Mouse (Mus musculus): ENCODE measurements around the gene Cct8.
"Not testable (repeated sequence)": the region's sequence is repeated elsewhere in the genome, so short reads cannot be mapped to it uniquely, and the experiment has no call there.

The Cct8 gene

DNA sequence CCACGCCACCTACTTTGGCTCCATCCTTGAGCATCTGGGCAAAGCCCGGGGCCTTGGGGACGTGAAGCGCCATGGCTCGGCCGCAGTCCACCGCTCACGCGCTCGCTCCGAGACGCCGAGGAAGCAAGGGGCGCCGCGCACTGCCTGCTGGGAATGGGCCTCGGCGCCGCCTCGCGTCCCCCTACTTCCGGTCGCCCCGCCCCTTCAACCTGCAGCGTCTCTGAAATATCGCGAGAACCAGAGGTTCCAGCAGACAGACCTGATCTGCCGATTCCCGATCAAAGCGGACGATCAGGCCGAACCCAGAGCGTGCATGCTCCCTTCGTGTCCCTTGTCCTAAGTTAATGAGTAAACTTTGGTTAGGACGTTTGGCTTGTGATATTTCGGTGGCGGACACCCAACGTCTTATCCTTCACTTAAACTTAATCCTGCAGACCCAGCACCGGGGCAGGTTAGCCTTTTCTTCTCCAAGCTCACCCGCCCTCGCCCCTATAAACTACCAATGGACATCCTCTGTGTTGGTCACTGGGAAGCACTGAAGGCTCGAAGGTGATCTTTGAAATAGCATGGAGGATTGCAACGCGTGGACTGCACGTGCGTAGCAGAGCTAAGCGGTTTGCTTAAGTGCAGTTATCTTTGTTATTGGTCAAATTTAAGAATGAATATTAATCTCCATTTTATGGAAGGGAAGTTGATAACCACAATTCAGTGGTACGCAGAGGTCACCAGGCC, at the start of gene Cct8:
Gene Cct8, minus strand, starts transcription at position 158 of the 732 bp plus-strand sequence.
- peak; percentile 91 to 96 for DNase-seq (ENCODE audit: low spot score in 2 of 2)

- DNase-seq (ENCODE audit: low spot score in 2 of 2) = no peak
Observed at GRCm38 (mm10) chr16:87528755-87529154, 33.1 kb upstream of the Cct8 start.

DNA sequence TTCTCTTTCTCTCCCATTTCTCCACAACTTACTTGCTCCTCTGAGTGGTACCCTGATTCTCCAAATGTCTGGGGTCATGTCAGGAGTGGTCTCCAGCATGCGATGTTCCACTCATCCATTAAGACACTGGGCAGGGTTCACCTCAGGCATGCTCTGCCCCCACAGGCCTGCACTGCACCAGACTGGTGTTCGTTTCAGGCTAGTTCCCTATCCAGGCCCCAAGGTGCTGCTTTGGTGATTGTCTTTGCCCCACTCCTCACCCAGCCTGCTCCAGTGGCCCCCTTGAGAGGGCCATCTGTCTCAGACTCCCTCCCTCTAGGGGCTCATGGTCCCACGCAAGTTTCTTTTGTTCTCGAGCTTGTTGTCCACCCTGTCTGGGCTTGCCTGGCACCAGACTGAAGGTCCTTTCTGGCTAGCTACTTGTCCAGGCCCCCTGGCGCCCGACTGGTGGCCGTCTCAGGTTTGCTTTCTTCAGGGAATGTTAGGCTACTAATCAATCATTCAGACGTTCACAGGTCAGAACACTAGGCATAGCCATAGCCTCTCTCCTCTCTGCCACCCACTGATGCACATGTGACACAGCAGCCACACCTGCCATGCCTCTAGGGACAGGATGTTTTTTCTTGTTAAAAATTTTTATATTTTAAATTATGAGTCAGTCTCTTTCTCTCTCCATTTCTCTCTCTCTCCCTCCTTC, 32.0 kb upstream of the Cct8 start:
- no peak for DNase-seq (ENCODE audit: low spot score in 2 of 2)

DNA sequence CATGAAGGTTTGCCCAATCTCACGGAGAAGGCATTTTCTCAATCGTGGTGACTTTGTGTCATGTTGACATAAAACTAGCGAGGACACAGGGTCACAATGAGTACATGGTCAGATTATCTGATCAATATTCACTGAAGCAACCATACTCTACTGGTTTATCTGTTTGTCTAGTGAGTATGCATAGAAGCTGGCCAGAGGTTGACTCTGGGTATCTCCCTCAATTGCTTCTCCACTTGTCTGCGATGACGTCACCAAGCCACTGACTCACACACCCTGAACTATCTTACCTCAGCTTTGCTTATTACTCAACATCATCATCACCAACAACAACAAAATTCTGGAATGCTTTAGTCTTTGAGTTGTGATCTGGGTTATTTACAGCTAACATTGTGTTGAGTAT, 28.6 kb upstream of the Cct8 start:
- no peak for DNase-seq (ENCODE audit: low spot score in 2 of 2)

GRCm38 (mm10) chr16:87512331-87512730, 16.7 kb upstream of the Cct8 start:
- no peak for DNase-seq (ENCODE audit: low spot score in 2 of 2)

DNA sequence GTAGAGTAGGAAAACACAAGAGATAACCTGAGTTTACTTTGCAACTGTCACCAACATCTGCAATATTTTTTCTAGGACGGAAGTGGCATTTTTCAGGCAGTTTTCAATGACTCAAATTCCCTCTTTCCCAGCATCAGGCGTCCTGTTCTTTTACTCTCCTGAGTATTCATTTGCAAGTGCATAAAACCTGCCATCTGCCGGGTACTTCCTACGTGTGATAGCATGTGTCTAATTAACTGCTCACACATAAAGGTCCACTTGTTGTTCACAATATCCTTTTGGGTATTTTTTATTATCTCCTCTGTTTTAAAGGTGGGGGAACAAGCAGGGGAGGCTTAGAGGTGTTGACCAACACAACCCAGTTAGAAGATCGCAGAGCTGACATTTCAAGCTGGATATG, 16.0 kb upstream of the Cct8 start:
- no peak for DNase-seq (ENCODE audit: low spot score in 2 of 2)

DNA sequence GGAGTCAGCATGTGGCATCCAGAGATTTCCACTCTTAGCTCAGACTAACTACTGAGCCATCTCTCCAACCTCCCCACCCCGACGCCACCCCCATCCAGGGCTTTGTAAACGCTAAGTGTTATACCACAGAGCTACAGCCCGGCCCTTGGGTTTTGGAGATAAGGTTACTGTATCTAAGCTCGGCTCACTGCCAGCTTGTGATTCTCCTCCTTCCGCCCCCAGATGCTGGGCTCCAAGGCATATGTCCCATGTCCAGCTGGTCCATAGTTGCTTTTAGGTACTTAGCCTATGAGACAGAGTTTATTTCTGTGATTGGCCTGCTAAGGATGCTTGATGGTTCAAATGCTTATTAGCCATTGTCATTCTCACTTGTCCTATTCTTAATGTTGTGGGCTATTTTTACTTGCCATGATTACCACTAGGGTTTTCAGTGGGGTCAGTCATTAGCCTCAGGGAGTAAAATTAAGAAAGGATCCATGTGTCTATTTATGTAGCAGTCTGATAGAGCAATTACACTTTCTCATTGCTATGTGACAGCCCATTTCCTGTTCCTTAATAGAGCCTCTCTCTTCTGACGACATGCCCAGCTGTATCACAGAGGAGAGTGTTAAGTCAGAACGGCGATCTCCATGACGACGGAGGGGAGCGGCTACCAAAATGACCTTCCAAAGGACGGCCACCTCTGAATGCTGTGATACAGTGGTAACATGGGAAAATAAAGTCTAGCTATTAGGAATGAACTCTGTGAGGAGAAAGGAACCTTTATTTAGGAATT, 5.8 kb upstream of the Cct8 start:
- DNase-seq (ENCODE audit: low spot score in 2 of 2) = no peak

- DNase-seq (ENCODE audit: low spot score in 2 of 2) = no peak
Observed at GRCm38 (mm10) chr16:87499556-87499955, 3.9 kb upstream of the Cct8 start.

DNA sequence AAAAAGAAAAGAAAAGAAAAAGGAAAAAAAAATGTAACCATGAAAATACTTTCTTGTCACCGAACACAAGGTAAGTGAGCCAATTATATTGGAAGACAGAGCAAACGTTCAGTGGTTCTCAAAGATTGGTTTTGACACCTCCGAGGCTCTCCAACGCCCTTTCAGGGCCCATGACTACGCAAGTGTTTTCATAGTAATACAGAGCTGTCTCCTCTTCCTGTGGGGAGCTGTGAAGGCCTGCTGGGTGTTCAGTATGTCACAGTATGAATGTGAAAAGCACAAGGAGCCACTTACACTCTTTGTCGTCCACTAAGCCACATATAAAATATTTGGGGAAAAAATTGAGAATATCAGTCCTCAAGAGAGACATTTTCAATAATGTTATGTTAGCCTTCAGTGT, 1.5 kb upstream of the Cct8 start:
- no peak for DNase-seq (ENCODE audit: low spot score in 2 of 2)

GRCm38 (mm10) chr16:87496728-87497127, 1.1 kb upstream of the Cct8 start:
- no peak for DNase-seq (ENCODE audit: low spot score in 2 of 2)

DNA sequence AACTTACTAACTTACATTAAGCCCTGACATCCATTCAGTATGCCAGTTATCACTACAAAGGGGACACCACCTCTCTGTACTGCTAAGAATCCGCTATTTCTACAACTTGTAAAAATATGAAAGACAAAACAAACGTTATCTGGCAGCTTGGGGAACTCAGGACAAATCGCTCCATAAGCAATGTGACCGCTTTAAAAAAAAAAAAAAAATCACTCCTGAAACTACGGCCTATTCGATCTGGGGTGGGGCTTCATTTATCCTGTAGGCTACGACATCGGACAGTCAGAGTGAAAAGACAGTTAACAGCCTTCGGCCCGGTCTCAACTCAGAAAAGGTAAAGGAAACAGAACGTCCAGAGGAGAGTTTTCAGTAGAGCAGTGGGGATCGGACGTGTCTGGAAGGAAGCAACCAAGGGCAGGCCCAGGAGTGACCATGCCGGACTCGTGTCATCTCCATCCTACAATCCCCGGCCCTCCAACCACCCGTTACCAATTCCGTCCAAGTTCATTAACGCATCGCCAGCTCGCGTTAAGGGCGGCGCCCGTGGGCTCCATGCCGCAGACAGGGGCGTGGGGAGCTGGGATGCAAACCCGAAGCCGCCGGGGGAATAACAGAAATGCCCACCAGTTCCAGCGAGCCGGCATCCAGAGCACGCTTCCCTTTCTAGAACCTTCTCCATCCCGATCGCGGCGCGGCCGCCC, 568 bp downstream of the Cct8 start:
- no peak for DNase-seq (ENCODE audit: low spot score in 2 of 2)

GRCm38 (mm10) chr16:87492191-87492792, 3.4 kb downstream of the Cct8 start:
- DNase-seq (ENCODE audit: low spot score in 2 of 2) = not testable (repeated sequence)

- DNase-seq (ENCODE audit: low spot score in 2 of 2) = no peak
Observed at GRCm38 (mm10) chr16:87488605-87489004, 7.1 kb downstream of the Cct8 start.

GRCm38 (mm10) chr16:87486739-87487138, 8.9 kb downstream of the Cct8 start:
- no peak for DNase-seq (ENCODE audit: low spot score in 2 of 2)

DNA sequence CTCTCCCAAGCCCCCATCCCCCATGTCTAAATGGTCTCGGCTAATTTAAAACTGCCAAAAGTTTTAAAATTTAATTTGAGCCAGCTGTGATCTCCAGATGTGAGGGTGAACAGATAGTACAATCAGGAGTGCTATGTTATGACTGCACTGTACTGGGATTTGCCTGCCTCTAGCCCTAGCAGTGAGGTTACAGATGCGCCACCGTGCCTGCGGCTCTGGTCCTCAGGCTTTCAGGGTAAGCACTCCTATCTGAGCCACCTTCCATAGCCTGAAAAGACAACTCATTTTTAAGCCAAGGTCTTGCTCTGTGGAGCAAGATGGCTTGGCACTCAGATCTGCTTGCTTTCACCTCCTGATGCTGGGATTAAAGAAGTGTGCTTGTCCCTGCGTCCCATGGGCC, 11.3 kb downstream of the Cct8 start:
- DNase-seq (ENCODE audit: low spot score in 2 of 2) = no peak

DNA sequence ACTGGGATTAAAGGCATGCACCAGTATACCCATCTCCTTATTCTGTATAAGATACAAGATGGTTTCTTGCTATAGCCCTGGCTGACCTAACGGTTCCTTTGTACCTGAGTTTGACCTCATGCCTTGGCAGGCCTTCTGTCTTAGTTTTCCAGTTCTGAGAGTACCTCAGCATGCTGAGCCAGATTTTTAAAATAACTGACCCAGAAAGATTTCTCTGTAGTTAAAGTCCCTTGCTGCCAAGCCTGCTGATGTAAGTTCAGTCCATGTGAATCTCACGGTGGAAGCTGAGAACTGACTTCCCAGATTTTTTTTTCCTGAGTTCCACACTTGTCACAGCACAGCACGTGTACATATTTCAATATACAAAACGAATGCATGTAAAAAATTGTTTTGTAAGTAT, 25.1 kb downstream of the Cct8 start:
- no peak for DNase-seq (ENCODE audit: low spot score in 2 of 2)

GRCm38 (mm10) chr16:87458752-87459151, 36.9 kb downstream of the Cct8 start:
- no peak for DNase-seq (ENCODE audit: low spot score in 2 of 2)

DNA sequence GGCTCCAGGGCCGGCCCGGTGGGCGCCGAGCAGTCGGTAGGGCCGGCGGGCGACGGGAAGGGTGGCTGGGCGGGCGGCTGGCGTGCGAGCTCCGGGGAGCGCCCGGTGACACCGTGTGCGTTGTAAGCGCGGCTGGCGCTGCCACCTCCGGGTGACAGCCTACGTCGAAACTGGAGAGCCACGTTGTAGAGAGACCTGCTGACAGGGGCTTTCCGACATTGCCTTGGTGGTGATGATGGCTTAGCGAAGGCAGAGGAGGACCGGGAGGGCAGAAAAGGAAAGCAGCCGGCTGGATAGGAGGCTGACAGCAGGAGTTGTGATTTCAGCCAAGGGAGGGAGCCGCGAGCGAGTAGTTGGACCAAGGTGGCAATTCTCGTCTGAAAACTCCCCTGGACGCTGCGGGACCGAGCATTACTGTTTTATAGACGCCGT, 40.5 kb downstream of the Cct8 start:
- no peak for DNase-seq (ENCODE audit: low spot score in 2 of 2)

GRCm38 (mm10) chr16:87454419-87455179, 41.1 kb downstream of the Cct8 start, which contains the start of gene Usp16:
Gene Usp16, plus strand, starts transcription at chr16:87454703.
- peak; percentile 84 to 88 for DNase-seq (ENCODE audit: low spot score in 2 of 2)

- no peak for DNase-seq (ENCODE audit: low spot score in 2 of 2)
Observed at GRCm38 (mm10) chr16:87453226-87453625, 42.4 kb downstream of the Cct8 start.

GRCm38 (mm10) chr16:87445528-87445927, 50.1 kb downstream of the Cct8 start:
- no peak for DNase-seq (ENCODE audit: low spot score in 2 of 2)
